Mouse (Mus musculus): ENCODE measurements around the gene Srrt. TPM values are rescaled to one million over a fixed set of nuclear protein-coding genes. Genes with fewer than 3 reads are reported as not detected.
"Not testable (repeated sequence)": the region's sequence is repeated elsewhere in the genome, so short reads cannot be mapped to it uniquely, and the experiment has no call there.

Gene Srrt
- total and polyA plus RNA-seq, 2 experiments from 2014 or later = 57.0 to 98.9 TPM

DNA sequence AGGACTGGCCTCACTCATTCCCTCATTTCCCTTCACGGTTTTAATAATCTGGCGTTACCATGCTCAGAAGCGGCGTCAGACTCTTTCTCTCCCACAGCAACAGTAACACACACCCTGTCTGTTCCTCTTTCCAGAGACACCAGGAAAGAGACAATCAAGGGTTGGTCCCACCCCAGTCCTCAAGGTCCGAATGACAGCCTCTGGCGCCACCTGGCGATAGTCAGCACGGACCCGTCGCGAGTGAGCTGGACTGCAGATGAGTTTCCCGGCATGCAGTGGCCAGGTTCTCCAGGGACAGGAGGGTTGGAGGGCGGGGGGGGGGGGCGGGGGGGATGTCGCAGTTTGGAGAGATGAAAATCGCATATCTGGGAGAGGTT, 20.8 kb downstream of the Srrt start:
- Histone ChIP-seq H3K4me2 (ENCODE audit: low read depth, low read length) (peak overlapping the region; percentile 85), H3K4me1 (ENCODE audit: insufficient read depth, low read length) (0 out of 2 replicates have a peak, but pooled peaks cover 3% of the 10 kb centered on the region), H3K36me3 (ENCODE audit: insufficient read depth, low read length) (no peaks in the 10 kb centered on the region), H3K27ac (peak overlapping the region; percentile 85), H3K9me3 (ENCODE audit: low read length) (no peaks in the 10 kb centered on the region), H3K27me3 (ENCODE audit: insufficient read depth, low read length) (no peaks in the 10 kb centered on the region), H3K4me3 (ENCODE audit: low read length) (peak overlapping the region; percentile 55), H3K9ac (replicated peaks; ENCODE audit: low read length) (peak overlapping the region; percentile 77; the same call in 1 of the 2 replicates)
- ATAC-seq (peak; percentile 79), DNase-seq (ENCODE audit: low spot score) (peak; percentile 96)
- TF ChIP-seq CTCF (IDR thresholded peaks at IDR 0.05; ENCODE audit: low read depth) = peak; percentile 90
- 3% methylated on average over 16 of the region's 16 CpGs for WGBS

DNA sequence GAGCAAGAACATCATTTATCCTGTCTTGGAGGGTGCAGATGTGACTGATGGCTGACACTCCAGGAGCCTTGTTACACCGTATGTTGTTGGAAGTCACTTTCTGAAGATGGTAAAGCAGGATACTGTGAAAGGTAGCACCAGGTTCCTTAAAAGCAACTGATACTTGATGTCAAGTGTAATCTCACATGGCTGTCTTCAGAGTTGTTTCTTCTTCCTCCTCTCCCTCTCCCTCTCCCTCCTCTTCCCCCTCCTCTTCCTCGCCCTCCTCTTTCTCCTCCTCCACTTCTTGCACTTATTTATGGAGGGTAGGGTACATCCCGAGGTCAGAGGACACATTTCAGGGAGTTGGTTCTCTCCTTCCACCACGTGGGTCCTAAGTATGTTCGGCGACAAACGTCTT, 21.5 kb downstream of the Srrt start:
- WGBS = 52% methylated on average over 7 of the region's 7 CpGs
- ATAC-seq (no peak), DNase-seq (ENCODE audit: low spot score) (no peak)
- Histone ChIP-seq H3K27me3 (ENCODE audit: insufficient read depth, low read length) (no peaks in the 10 kb centered on the region), H3K36me3 (ENCODE audit: insufficient read depth, low read length) (no peaks in the 10 kb centered on the region), H3K4me3 (ENCODE audit: low read length) (no peak overlapping the region), H3K4me1 (ENCODE audit: insufficient read depth, low read length) (0 out of 2 replicates have a peak, but pooled peaks cover 3% of the 10 kb centered on the region), H3K27ac (no peak overlapping the region), H3K9ac (replicated peaks; ENCODE audit: low read length) (no peak overlapping the region), H3K9me3 (ENCODE audit: low read length) (no peaks in the 10 kb centered on the region), H3K4me2 (ENCODE audit: low read depth, low read length) (peak overlapping the region; percentile 85)
- TF ChIP-seq CTCF (IDR thresholded peaks at IDR 0.05; ENCODE audit: low read depth) = no peak

GRCm38 (mm10) chr5:137285045-137285444, 22.4 kb downstream of the Srrt start:
- Histone ChIP-seq H3K4me3 (ENCODE audit: low read length) (no peak overlapping the region), H3K9me3 (ENCODE audit: low read length) (no peaks in the 10 kb centered on the region), H3K36me3 (ENCODE audit: insufficient read depth, low read length) (no peaks in the 10 kb centered on the region), H3K4me1 (ENCODE audit: insufficient read depth, low read length) (0 out of 2 replicates have a peak, but pooled peaks cover 3% of the 10 kb centered on the region), H3K4me2 (ENCODE audit: low read depth, low read length) (no peak overlapping the region), H3K27ac (no peak overlapping the region), H3K9ac (replicated peaks; ENCODE audit: low read length) (no peak overlapping the region), H3K27me3 (ENCODE audit: insufficient read depth, low read length) (no peaks in the 10 kb centered on the region)
- TF ChIP-seq CTCF (IDR thresholded peaks at IDR 0.05; ENCODE audit: low read depth) = peak; percentile 81
- ATAC-seq = no peak
- DNase-seq (ENCODE audit: low spot score) = peak; percentile 62
- WGBS = 59% methylated on average over 5 of the region's 5 CpGs

DNA sequence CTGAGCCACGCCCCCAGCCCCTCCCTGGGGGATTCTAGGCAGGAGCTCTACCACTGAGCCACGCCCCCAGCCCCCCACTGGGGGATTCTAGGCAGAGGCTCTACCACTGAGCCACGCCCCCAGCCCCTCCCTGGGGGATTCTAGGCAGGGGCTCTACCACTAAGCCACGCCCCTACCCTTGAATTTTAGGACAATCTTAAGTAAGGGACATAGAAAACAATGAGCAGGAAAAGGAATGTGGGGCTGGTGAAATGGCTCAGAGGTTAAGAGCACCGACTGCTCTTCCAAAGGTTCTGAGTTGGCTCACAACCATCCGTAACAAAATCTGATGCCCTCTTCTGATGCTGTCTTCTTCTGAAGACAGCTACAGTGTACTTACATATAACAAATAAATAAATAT, 23.1 kb downstream of the Srrt start:
- H3K36me3 ChIP-seq (ENCODE audit: insufficient read depth, low read length); H3K4me3 ChIP-seq (ENCODE audit: low read length); H3K9ac ChIP-seq (replicated peaks; ENCODE audit: low read length); H3K27me3 ChIP-seq (ENCODE audit: insufficient read depth, low read length); H3K9me3 ChIP-seq (ENCODE audit: low read length); H3K27ac ChIP-seq; DNase-seq (ENCODE audit: low spot score); ATAC-seq; H3K4me1 ChIP-seq (ENCODE audit: insufficient read depth, low read length); H3K4me2 ChIP-seq (ENCODE audit: low read depth, low read length): not testable (repeated sequence)
- 82% methylated on average over 5 of the region's 6 CpGs for WGBS

DNA sequence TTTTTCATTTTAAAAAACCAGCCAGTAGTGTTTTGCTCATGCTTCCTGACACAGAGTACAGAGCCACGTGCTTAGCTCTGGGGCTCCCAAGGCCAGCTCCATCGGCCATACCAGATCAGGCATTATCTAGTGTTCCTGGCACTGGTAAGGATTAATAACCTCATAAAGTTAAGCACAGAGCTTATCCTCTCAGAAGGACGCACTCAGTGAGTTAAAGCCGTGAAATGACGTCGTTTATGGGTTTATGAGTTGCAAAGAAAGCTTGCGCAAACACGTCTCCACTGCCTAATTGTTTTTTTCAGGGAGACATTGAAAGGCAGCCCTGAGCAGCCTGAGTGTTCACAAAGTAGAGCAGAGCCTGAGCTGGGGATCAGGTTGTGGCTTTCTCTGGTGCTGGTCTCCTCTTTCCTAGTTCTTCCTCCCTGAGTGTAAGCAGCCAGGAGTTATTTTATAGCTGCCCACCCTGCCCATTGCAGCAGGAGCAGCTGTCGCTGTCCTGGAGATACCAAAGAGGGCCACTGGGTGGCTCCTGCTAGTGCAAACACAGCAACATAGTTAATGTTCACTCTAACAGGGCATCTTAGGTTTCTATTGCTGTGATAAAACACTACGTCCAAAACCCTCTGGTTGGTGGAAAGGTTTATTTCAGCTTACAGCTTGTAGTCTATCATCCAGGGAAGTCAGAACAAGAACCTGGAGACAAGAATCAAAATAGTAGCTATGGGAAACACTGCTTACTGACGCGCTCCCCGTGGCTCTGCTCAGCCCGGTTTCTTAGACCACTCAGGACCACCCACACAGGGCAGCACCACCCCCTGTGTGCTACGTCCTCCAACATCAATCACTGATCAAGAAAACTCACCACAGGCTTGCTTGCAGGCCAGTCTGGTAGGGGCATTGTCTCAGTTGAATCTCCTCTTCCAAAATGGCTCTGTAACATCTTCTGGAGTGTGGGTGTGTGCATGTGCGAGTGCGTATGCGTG, 29.8 kb downstream of the Srrt start:
- Histone ChIP-seq H3K9ac (replicated peaks; ENCODE audit: low read length) (0 out of 2 replicates have a peak overlapping the region, but pooled peaks have one; percentile 13), H3K4me3 (ENCODE audit: low read length) (no peak overlapping the region), H3K9me3 (ENCODE audit: low read length) (no peaks in the 10 kb centered on the region), H3K36me3 (ENCODE audit: insufficient read depth, low read length) (no peaks in the 10 kb centered on the region), H3K27me3 (ENCODE audit: insufficient read depth, low read length) (no peaks in the 10 kb centered on the region), H3K27ac (peak overlapping the region; percentile 20; the same call in 1 of the 2 replicates), H3K4me2 (ENCODE audit: low read depth, low read length) (peak overlapping the region; percentile 18; the same call in 1 of the 2 replicates), H3K4me1 (ENCODE audit: insufficient read depth, low read length) (no peaks in the 10 kb centered on the region)
- DNase-seq (ENCODE audit: low spot score) (peak; percentile 78), ATAC-seq (peak; percentile 84)
- TF ChIP-seq CTCF (IDR thresholded peaks at IDR 0.05; ENCODE audit: low read depth) = peak; percentile 71
- WGBS = 44% methylated on average over 18 of the region's 18 CpGs

GRCm38 (mm10) chr5:137268131-137268910, 39.2 kb downstream of the Srrt start:
- Histone ChIP-seq H3K36me3 (ENCODE audit: insufficient read depth, low read length) (no peaks in the 10 kb centered on the region), H3K4me2 (ENCODE audit: low read depth, low read length) (no peak overlapping the region), H3K4me1 (ENCODE audit: insufficient read depth, low read length) (no peaks in the 10 kb centered on the region), H3K27ac (no peak overlapping the region), H3K9me3 (ENCODE audit: low read length) (no peaks in the 10 kb centered on the region), H3K4me3 (ENCODE audit: low read length) (no peak overlapping the region), H3K9ac (replicated peaks; ENCODE audit: low read length) (no peak overlapping the region), H3K27me3 (ENCODE audit: insufficient read depth, low read length) (no peaks in the 10 kb centered on the region)
- 31% methylated on average over 16 of the region's 18 CpGs for WGBS
- TF ChIP-seq CTCF (IDR thresholded peaks at IDR 0.05; ENCODE audit: low read depth) = no peak
- DNase-seq (ENCODE audit: low spot score) (no peak), ATAC-seq (0 out of 2 replicates have a peak, but pooled peaks have one; percentile 18)
